Mouse (Mus musculus): Measurements from ENCODE around the gene Akap14. TPM values are rescaled to one million over a fixed set of nuclear protein-coding genes. Genes with fewer than 3 reads are reported as not detected.

Akap14 gene
- total RNA-seq, 2 experiments from 2014 or later = 0.18 TPM; not detected in 1

DNA sequence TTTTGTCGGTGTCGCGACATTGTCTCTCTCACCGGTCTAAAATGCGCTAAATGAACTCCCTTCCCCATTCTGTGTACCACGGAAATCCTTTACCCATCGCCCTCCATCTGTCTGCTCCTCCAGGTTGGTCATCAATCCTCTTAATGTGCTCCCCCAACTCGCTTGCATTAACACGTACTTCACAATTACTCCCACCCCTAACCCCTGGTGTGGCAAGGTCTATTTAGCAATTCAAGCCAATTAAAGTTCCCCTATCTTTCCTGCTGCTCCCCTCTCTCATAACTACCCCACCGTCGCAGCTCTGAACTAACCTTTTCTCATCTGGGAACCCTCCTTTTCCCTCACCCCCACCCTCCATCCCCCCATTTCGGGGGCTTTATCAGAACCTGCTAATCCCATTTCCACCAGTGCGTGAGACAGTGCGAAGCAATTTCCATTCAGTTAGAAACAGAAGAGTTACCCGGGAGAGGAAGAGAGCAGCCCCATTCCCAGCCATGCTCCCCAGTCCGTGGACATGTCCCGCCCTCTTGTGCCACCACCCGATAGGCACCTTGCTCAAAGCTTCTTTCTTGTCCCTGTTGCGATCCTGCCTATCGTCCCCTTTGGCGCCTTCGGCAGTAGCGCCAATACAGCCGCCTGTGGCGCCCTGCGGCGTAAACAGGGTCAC lies 59.0 kb downstream of the Akap14 start:
- no peak for DNase-seq (ENCODE audit: low spot score in 2 of 2)

DNA sequence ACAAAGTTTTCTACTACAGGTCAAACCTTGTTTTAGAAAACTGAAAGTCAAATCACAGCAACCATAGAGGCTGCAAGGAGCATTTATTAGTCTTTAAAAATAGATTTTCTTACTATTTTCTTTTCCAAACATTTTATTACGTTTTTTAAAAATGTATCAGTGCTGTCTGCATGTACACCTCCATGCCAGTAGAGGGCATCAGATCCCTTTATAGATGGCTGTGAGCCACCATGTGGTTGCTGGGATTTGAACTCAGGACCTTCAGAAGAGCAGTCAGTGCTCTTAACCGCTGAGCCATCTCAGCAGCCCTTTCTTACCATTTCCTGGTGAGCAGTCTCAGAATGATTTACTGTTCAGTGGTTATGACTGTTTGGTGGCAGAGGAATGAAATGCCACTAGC lies 64.8 kb downstream of the Akap14 start:
- no peak for DNase-seq (ENCODE audit: low spot score in 2 of 2)

Other genes starting within 250 kb of the Akap14 start
- 10 to 100 TPM; 48.8 to 49.9 TPM for gene Sept6, start 177.0 kb downstream of the Akap14 start, total RNA-seq (2021)
- not detected for gene Sowahd, start 120.0 kb downstream of the Akap14 start, total RNA-seq (2021)
- gene Rpl39, start 83.4 kb downstream of the Akap14 start, total RNA-seq (2021) = 100 to 1,000 TPM; 319 to 320 TPM
- 10 to 100 TPM; 19.1 to 19.3 TPM for gene Upf3b, start 58.5 kb downstream of the Akap14 start, total RNA-seq (2021)
- gene Nkap, start 42.0 kb downstream of the Akap14 start, total RNA-seq (2021) = 10 to 100 TPM; 13.0 to 15.5 TPM
- 100 to 1,000 TPM; 257 to 290 TPM for gene Ndufa1, start 22.3 kb upstream of the Akap14 start, total RNA-seq (2021)
- 1 to 10 TPM; 7.4 to 8.3 TPM for gene Rnf113a1, start 22.4 kb upstream of the Akap14 start, total RNA-seq (2021)
- gene Gm9, start 42.2 kb upstream of the Akap14 start, total RNA-seq (2021) = not detected
- gene Rhox1, start 53.4 kb upstream of the Akap14 start, total RNA-seq (2021) = not detected
- not detected for gene Rhox2a, start 76.1 kb upstream of the Akap14 start, total RNA-seq (2021)
- gene Rhox3a, start 81.1 kb upstream of the Akap14 start, total RNA-seq (2021) = not detected
- gene Rhox4a, start 96.5 kb upstream of the Akap14 start, total RNA-seq (2021) = not detected
- not detected for gene Rhox3a2, start 211.2 kb upstream of the Akap14 start, total RNA-seq (2021)
- not detected for gene Rhox4a2, start 222.0 kb upstream of the Akap14 start, total RNA-seq (2021)
- not detected for gene Rhox2b, start 243.2 kb upstream of the Akap14 start, total RNA-seq (2021)

Measured in layer of hippocampus, postnatal 14 days (tissue).